Mouse (Mus musculus): ENCODE data around the gene Fam49a. TPM values are rescaled to one million over a fixed set of nuclear protein-coding genes. Genes with fewer than 3 reads are reported as not detected.
A peak's percentile ranks its signal among the peaks of the same experiment; 100 is the strongest.

The Fam49a gene
- polyA plus RNA-seq, 1 experiment from 2014 or later: 186 TPM

DNA sequence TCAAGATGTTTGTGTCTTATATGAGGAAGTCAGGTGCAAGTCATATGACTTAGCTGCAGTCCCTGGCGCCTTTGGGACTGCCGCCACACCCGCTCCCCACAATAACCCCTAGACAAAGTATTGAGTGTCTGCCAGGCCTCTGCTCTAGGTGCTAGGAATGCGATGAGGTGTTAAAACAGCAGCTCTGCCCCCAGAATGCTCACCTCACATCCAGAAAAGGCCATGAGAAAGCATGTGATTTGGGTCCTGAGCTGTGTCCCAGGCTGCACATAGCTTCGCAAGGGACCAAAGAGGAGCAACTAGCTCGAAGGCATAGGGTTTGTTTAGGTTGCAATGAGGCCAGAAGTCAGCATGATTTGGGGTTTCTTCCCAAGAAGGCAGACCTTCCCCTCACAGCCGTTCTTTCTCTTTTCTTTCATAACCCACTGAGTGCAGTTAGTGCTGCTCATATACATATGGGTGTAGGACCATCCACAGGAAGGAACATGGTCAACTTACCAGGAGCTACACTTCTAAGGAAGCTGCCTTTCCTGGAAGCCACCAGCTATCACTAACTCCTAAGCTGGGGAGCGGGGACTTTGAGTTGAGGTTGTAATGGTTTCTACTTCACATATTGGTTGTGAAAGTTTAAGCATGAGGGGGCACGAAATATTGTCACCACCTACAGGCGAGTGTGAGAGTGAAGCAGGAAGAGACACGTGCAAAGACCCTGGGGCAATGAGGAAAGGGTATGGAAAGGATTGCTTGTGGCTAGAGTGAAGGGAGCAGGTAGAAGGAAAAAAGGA lies 71.8 kb downstream of the Fam49a start:
- Histone ChIP-seq H3K9ac (replicated peaks; ENCODE audit: low read depth, low read length) (no peak overlapping the region), H3K36me3 (ENCODE audit: control insufficient read depth, insufficient read depth) (no peaks in the 10 kb centered on the region), H3K4me1 (replicated peaks; ENCODE audit: control insufficient read depth, insufficient read depth, low read length) (no peaks in the 10 kb centered on the region), H3K4me2 (ENCODE audit: low read length) (no peak overlapping the region), H3K27ac (ENCODE audit: low read length) (no peak overlapping the region), H3K9me3 (ENCODE audit: control insufficient read depth, low read length) (no peaks in the 10 kb centered on the region), H3K27me3 (replicated peaks; ENCODE audit: control insufficient read depth, insufficient read depth, low read length) (no peaks in the 10 kb centered on the region), H3K4me3 (replicated peaks; ENCODE audit: low read length) (no peak overlapping the region)
- ATAC-seq: no peak
- 92% methylated on average over 11 of the region's 11 CpGs for WGBS

DNA sequence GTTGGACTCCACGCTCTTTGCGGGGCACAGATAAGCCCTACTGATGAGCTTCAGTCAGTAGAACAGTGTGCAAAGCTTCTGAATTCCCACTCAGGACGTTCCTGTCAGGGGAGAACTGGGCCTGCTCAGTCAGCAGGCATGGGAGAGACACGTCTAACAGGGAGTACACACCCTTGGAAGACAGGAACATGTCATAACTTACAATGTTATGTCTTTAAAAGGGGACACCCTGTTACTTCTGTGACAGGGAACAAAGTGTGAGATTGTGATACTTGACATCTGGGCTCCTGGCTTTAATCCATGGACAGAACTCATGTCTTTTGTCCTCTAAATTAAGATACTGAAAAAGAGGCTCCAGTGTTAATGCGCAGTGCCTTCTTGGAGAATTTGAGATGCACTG lies 72.5 kb downstream of the Fam49a start:
- 88% methylated on average over 5 of the region's 5 CpGs for WGBS
- H3K4me3 ChIP-seq (replicated peaks; ENCODE audit: low read length): no peak overlapping the region
- no peak overlapping the region for H3K27ac ChIP-seq (ENCODE audit: low read length)
- H3K4me1 ChIP-seq (replicated peaks; ENCODE audit: control insufficient read depth, insufficient read depth, low read length): no peaks in the 10 kb centered on the region
- no peak overlapping the region for H3K9ac ChIP-seq (replicated peaks; ENCODE audit: low read depth, low read length)
- H3K9me3 ChIP-seq (ENCODE audit: control insufficient read depth, low read length): no peaks in the 10 kb centered on the region
- no peaks in the 10 kb centered on the region for H3K27me3 ChIP-seq (replicated peaks; ENCODE audit: control insufficient read depth, insufficient read depth, low read length)
- ATAC-seq: no peak
- H3K4me2 ChIP-seq (ENCODE audit: low read length): no peak overlapping the region
- no peaks in the 10 kb centered on the region for H3K36me3 ChIP-seq (ENCODE audit: control insufficient read depth, insufficient read depth)

DNA sequence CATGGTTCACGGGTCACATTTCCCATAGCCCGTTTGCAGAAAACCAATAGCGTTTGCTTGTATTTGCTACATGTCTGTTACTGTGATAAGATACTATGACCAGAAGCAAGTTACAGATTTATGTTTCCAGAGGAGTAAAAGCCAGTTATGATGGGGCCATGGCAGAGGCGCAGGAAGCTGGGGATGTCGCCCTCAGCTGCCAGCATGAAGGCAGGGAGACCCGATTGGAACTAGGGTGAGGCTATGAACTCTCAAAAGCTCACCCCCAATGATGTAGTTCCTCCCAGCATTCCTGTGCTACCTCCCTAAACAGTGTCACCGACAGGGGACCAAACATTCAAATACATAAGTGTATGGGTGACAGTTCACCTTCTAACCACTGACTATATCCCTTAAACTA lies 73.6 kb downstream of the Fam49a start:
- no peak for ATAC-seq
- whole genome bisulfite sequencing: 93% methylated on average over 7 of the region's 7 CpGs
- Histone ChIP-seq H3K4me2 (ENCODE audit: low read length) (no peak overlapping the region), H3K4me3 (replicated peaks; ENCODE audit: low read length) (no peak overlapping the region), H3K4me1 (replicated peaks; ENCODE audit: control insufficient read depth, insufficient read depth, low read length) (no peaks in the 10 kb centered on the region), H3K36me3 (ENCODE audit: control insufficient read depth, insufficient read depth) (no peaks in the 10 kb centered on the region), H3K9me3 (ENCODE audit: control insufficient read depth, low read length) (no peaks in the 10 kb centered on the region), H3K27me3 (replicated peaks; ENCODE audit: control insufficient read depth, insufficient read depth, low read length) (no peaks in the 10 kb centered on the region), H3K9ac (replicated peaks; ENCODE audit: low read depth, low read length) (no peak overlapping the region), H3K27ac (ENCODE audit: low read length) (no peak overlapping the region)

DNA sequence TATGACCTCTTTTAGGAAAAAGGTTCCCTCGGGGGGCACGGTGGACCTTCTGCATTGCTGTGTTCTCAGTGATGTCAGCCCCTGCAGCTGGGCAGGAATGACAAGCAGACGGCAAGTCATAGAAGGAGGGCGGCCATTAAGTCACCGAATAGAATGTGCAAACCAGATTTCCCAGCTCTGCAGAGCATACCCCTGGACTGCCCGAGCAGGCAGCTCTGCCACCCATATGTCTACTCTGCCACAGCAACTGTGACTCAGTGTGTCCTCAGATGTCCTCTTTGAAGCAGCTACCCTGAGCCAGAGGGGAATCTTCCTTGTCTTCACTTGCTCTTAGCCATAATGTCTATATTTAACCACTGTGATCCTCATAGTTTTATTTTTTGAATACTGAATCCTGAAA lies 75.4 kb downstream of the Fam49a start:
- ATAC-seq: no peak
- Histone ChIP-seq H3K27ac (ENCODE audit: low read length) (no peak overlapping the region), H3K9ac (replicated peaks; ENCODE audit: low read depth, low read length) (no peak overlapping the region), H3K9me3 (ENCODE audit: control insufficient read depth, low read length) (no peaks in the 10 kb centered on the region), H3K4me1 (replicated peaks; ENCODE audit: control insufficient read depth, insufficient read depth, low read length) (no peaks in the 10 kb centered on the region), H3K4me2 (ENCODE audit: low read length) (no peak overlapping the region), H3K36me3 (ENCODE audit: control insufficient read depth, insufficient read depth) (no peaks in the 10 kb centered on the region), H3K27me3 (replicated peaks; ENCODE audit: control insufficient read depth, insufficient read depth, low read length) (no peaks in the 10 kb centered on the region), H3K4me3 (replicated peaks; ENCODE audit: low read length) (no peak overlapping the region)
- 92% methylated on average over 6 of the region's 6 CpGs for WGBS

DNA sequence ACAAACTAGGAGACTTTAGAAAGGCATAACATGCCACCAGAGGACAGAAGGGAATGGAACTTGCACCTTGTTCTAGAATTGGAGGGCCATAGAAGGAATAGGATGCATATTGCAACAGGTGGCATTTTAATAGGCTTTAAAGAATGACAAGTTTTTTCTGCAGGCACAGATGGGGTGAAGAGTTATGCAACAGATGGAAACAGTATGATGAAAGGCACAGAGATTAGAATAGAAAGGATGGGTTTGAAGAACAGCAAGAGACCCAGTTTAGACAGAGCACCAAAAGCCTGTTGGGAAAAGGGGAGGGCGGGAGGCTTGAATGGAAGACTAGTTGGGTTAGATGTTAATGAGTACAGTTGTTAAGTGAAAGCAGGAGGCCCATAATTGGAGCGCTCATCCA lies 81.4 kb downstream of the Fam49a start:
- no peaks in the 10 kb centered on the region for H3K27me3 ChIP-seq (replicated peaks; ENCODE audit: control insufficient read depth, insufficient read depth, low read length)
- no peak overlapping the region for H3K27ac ChIP-seq (ENCODE audit: low read length)
- no peaks in the 10 kb centered on the region for H3K4me1 ChIP-seq (replicated peaks; ENCODE audit: control insufficient read depth, insufficient read depth, low read length)
- 84% methylated on average over 2 of the region's 2 CpGs for WGBS
- H3K4me3 ChIP-seq (replicated peaks; ENCODE audit: low read length): no peak overlapping the region
- no peaks in the 10 kb centered on the region for H3K36me3 ChIP-seq (ENCODE audit: control insufficient read depth, insufficient read depth)
- H3K9ac ChIP-seq (replicated peaks; ENCODE audit: low read depth, low read length): no peak overlapping the region
- H3K9me3 ChIP-seq (ENCODE audit: control insufficient read depth, low read length): no peaks in the 10 kb centered on the region
- ATAC-seq: no peak
- no peak overlapping the region for H3K4me2 ChIP-seq (ENCODE audit: low read length)

DNA sequence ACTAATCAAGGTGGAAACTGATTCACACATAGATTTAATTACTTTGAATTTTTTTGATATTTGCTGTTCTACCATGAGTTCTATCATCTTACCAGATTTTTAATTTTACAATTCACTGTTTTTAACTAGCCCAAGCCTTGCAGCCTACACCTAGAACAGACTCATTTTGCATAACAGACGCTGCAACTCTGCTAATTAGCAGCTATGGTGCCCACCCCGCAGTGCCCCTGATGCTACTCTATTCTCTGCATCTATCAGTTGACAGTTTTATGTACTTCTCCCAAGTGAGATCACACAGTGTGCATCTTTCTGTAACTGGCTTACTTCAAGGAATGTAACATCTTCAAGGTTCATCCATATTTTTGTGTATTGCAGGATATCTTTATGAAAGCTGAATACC lies 86.7 kb downstream of the Fam49a start:
- no peaks in the 10 kb centered on the region; the same call in 1 of the 2 replicates for H3K4me1 ChIP-seq (replicated peaks; ENCODE audit: control insufficient read depth, insufficient read depth, low read length)

DNA sequence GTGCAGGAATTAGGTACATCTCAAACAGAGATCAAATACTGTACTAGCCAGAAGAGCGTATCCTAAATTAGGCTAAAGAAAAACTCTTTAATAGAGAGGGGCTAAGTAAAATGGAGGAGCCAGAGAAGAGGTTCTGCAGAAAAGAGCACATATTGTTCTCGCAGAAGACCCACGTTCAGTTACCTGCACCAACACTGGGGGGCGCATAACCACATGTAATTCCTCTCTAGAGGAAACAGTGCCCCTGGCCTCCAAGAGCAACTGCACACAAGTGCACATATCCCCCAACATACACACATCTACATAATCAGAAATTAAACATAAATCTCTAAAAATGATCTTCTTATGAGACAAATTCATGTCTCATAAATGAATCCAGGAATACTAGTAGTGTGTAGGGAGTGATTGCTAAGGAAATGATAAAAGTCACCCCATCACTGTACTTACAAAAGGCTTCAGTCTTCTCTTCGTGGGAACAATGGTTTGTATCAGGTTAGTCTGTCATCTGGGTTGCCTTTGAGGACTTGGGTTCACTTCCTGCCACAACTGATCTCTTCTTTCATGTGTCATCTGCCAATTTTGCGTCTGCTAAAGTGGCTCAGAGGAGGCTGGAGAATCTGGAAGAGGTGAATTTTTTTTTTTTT lies 87.8 kb downstream of the Fam49a start:
- H3K4me2 ChIP-seq (ENCODE audit: low read length): no peak overlapping the region
- H3K27ac ChIP-seq (ENCODE audit: low read length): no peak overlapping the region
- no peaks in the 10 kb centered on the region; the same call in 1 of the 2 replicates for H3K36me3 ChIP-seq (ENCODE audit: control insufficient read depth, insufficient read depth)
- H3K4me3 ChIP-seq (replicated peaks; ENCODE audit: low read length): no peak overlapping the region
- H3K9me3 ChIP-seq (ENCODE audit: control insufficient read depth, low read length): no peaks in the 10 kb centered on the region
- no peak overlapping the region for H3K9ac ChIP-seq (replicated peaks; ENCODE audit: low read depth, low read length)
- no peaks in the 10 kb centered on the region for H3K27me3 ChIP-seq (replicated peaks; ENCODE audit: control insufficient read depth, insufficient read depth, low read length)
- H3K4me1 ChIP-seq (replicated peaks; ENCODE audit: control insufficient read depth, insufficient read depth, low read length): no peaks in the 10 kb centered on the region; the same call in 1 of the 2 replicates
- WGBS: 84% methylated on average over 6 of the region's 6 CpGs
- no peak for ATAC-seq

More for the DNA sequence above, 86.7 kb downstream of the Fam49a start:
- no peak overlapping the region for H3K4me2 ChIP-seq (ENCODE audit: low read length)
- H3K27ac ChIP-seq (ENCODE audit: low read length): no peak overlapping the region
- H3K4me3 ChIP-seq (replicated peaks; ENCODE audit: low read length): no peak overlapping the region
- ATAC-seq: peak; percentile 55
- H3K36me3 ChIP-seq (ENCODE audit: control insufficient read depth, insufficient read depth): no peaks in the 10 kb centered on the region; the same call in 1 of the 2 replicates
- 39% methylated on average over 2 of the region's 2 CpGs for WGBS
- H3K27me3 ChIP-seq (replicated peaks; ENCODE audit: control insufficient read depth, insufficient read depth, low read length): no peaks in the 10 kb centered on the region
- H3K9ac ChIP-seq (replicated peaks; ENCODE audit: low read depth, low read length): no peak overlapping the region
- no peaks in the 10 kb centered on the region for H3K9me3 ChIP-seq (ENCODE audit: control insufficient read depth, low read length)

DNA sequence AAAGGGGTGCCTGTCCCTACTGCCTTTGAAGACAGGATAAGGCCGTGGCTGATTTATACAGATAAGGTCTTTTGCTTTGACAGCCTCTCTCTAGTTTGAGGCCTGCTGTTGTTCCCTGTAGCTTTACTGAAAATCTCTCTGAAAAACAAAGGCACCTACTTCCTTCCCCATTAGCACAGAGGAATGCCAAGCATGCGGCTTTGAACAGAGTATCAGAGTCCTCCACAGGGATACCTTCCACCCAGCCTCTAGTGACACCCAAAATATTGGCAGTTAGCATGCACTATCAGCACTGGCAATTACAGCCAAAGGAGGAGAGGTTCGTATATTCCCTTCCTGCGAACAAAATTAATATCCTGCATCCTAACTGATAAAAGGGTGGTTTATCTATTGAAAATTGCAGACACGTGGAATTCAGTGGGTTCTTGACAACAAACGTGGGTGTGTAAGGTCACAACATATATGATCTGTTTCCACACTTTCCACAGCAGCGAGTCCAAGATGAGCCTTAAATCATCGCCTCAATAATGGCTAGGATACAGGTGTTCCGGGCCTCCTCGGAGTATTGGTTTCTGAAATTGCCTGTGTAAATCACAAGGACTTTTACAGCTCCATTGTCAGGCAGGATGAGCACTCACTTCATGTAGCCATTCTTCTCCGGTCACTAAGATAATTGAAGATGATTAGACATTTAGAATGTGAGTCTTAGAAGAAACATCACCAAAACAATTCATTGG lies 90.0 kb downstream of the Fam49a start:
- Histone ChIP-seq H3K9me3 (ENCODE audit: control insufficient read depth, low read length) (no peaks in the 10 kb centered on the region), H3K27me3 (replicated peaks; ENCODE audit: control insufficient read depth, insufficient read depth, low read length) (no peaks in the 10 kb centered on the region), H3K27ac (ENCODE audit: low read length) (no peak overlapping the region), H3K4me1 (replicated peaks; ENCODE audit: control insufficient read depth, insufficient read depth, low read length) (peaks cover 7% of the 10 kb centered on the region; the same call in 1 of the 2 replicates), H3K9ac (replicated peaks; ENCODE audit: low read depth, low read length) (no peak overlapping the region), H3K4me2 (ENCODE audit: low read length) (no peak overlapping the region), H3K36me3 (ENCODE audit: control insufficient read depth, insufficient read depth) (no peaks in the 10 kb centered on the region; the same call in 1 of the 2 replicates), H3K4me3 (replicated peaks; ENCODE audit: low read length) (no peak overlapping the region)
- no peak for ATAC-seq
- WGBS: 69% methylated on average over 11 of the region's 11 CpGs

DNA sequence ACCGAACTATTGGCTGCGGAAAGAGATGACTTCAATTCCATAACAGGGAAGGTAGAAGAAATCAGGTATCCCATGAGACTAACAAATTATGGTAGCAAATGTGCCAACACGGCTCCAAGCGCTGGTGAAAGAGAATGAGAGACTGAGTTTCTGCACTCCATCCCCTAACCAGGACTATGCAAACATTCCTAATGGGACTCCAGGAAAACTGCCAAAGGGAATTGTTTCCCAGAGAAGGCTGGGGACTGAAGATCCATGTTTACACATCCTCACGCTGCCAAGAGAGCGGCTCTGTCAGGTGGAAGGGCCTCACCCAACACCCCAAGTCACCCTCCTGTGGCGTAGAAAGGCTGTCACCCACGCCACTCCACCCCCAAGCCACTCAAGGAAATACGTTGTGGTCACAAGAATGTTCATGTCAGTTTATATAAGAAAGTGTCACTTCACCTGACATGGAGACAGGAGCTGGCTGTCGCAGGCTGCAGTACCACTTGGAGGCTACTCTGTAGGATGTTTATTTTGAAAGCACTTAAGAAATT lies 92.2 kb downstream of the Fam49a start:
- Histone ChIP-seq H3K9ac (replicated peaks; ENCODE audit: low read depth, low read length) (no peak overlapping the region), H3K9me3 (ENCODE audit: control insufficient read depth, low read length) (no peaks in the 10 kb centered on the region), H3K4me1 (replicated peaks; ENCODE audit: control insufficient read depth, insufficient read depth, low read length) (peaks cover 7% of the 10 kb centered on the region; the same call in 1 of the 2 replicates), H3K27me3 (replicated peaks; ENCODE audit: control insufficient read depth, insufficient read depth, low read length) (no peaks in the 10 kb centered on the region), H3K4me2 (ENCODE audit: low read length) (no peak overlapping the region), H3K27ac (ENCODE audit: low read length) (no peak overlapping the region), H3K4me3 (replicated peaks; ENCODE audit: low read length) (no peak overlapping the region), H3K36me3 (ENCODE audit: control insufficient read depth, insufficient read depth) (peaks cover 4% of the 10 kb centered on the region)
- no peak for ATAC-seq
- 82% methylated on average over 10 of the region's 10 CpGs for WGBS
